Mouse (Mus musculus) E14TG2a.4 (cell line): Measurements from ENCODE around the gene Wfdc1.

Experiments used
- CTCF ChIP-seq: conservative IDR thresholded peaks from 2 replicates; pipeline ENCODE4 v1.5.1; 2014; ENCODE audit warnings: low read length
- NANOG ChIP-seq: IDR thresholded peaks from 2 replicates; pipeline ENCODE4 v1.6.1; 2014; ENCODE audit warnings: borderline replicate concordance, low read length, mixed read lengths
- POU5F1 ChIP-seq: IDR thresholded peaks from 2 replicates; pipeline ENCODE4 v1.6.1; 2014; ENCODE audit warnings: low read length, borderline replicate concordance

DNA sequence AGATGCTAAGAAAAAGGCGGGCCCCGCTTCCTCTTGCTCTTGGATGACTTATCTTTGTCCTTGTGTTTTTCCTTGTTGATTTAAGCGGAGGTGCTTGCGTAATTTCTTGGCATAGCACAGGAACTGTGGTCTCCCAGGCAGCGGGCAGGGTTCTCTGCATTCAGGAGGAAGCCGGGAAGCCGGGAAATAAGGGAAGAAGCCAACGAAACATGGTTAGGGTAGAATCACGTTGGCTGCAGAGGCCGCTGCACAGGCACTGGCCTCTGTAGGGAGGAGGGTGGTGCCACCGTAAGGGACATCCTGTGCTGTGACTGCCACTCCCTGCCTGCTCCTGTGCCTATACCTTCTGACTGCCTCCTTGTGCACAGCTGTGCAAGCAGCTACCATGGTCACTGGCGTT, 49.1 kb downstream of the Wfdc1 start:
- TF ChIP-seq CTCF, result no peak
- TF ChIP-seq NANOG, result no peak
- no peak for TF ChIP-seq POU5F1
